Mouse (Mus musculus): ENCODE measurements around the gene Capn13. TPM values are rescaled to one million over a fixed set of nuclear protein-coding genes. Genes with fewer than 3 reads are reported as not detected.
"Not testable (repeated sequence)": the region's sequence is repeated elsewhere in the genome, so short reads cannot be mapped to it uniquely, and the experiment has no call there.

Capn13 gene
- polyA plus RNA-seq, 1 experiment from 2014 or later: not detected

- no peaks in the 10 kb centered on the region for H3K9me3 ChIP-seq (ENCODE audit: control insufficient read depth, low read length)
- no peaks in the 10 kb centered on the region for H3K36me3 ChIP-seq (ENCODE audit: control insufficient read depth, insufficient read depth, low read length)
- ATAC-seq (ENCODE audit: low FRiP score): no peak
- no peaks in the 10 kb centered on the region for H3K27me3 ChIP-seq (ENCODE audit: control insufficient read depth, insufficient read depth, low read length)
- H3K4me1 ChIP-seq (replicated peaks; ENCODE audit: control insufficient read depth, insufficient read depth, low read length): no peaks in the 10 kb centered on the region
- H3K4me2 ChIP-seq (replicated peaks; ENCODE audit: low read depth, low read length): no peak overlapping the region
- H3K4me3 ChIP-seq (ENCODE audit: low read depth, low read length): no peak overlapping the region
- no peak for DNase-seq (ENCODE audit: low spot score)
- 90% methylated on average over 7 of the region's 7 CpGs for WGBS
- H3K27ac ChIP-seq (ENCODE audit: low read depth, low read length): no peak overlapping the region
- no peak overlapping the region for H3K9ac ChIP-seq (ENCODE audit: low read depth, low read length)
Observed at GRCm38 (mm10) chr17:73273809-73274208, 126.9 kb downstream of the Capn13 start.

- no peak overlapping the region for H3K27ac ChIP-seq (ENCODE audit: low read depth, low read length)
- H3K27me3 ChIP-seq (ENCODE audit: control insufficient read depth, insufficient read depth, low read length): no peaks in the 10 kb centered on the region
- H3K9ac ChIP-seq (ENCODE audit: low read depth, low read length): no peak overlapping the region
- H3K4me1 ChIP-seq (replicated peaks; ENCODE audit: control insufficient read depth, insufficient read depth, low read length): no peaks in the 10 kb centered on the region
- WGBS: 90% methylated on average over 7 of the region's 7 CpGs
- no peak overlapping the region for H3K4me3 ChIP-seq (ENCODE audit: low read depth, low read length)
- no peaks in the 10 kb centered on the region for H3K9me3 ChIP-seq (ENCODE audit: control insufficient read depth, low read length)
- ATAC-seq (ENCODE audit: low FRiP score): no peak
- no peak overlapping the region for H3K4me2 ChIP-seq (replicated peaks; ENCODE audit: low read depth, low read length)
- no peak for DNase-seq (ENCODE audit: low spot score)
- H3K36me3 ChIP-seq (ENCODE audit: control insufficient read depth, insufficient read depth, low read length): no peaks in the 10 kb centered on the region
Observed at GRCm38 (mm10) chr17:73271797-73272600, 128.7 kb downstream of the Capn13 start.

GRCm38 (mm10) chr17:73270871-73271796, 129.5 kb downstream of the Capn13 start:
- no peaks in the 10 kb centered on the region for H3K4me1 ChIP-seq (replicated peaks; ENCODE audit: control insufficient read depth, insufficient read depth, low read length)
- H3K27me3 ChIP-seq (ENCODE audit: control insufficient read depth, insufficient read depth, low read length): no peaks in the 10 kb centered on the region
- H3K4me2 ChIP-seq (replicated peaks; ENCODE audit: low read depth, low read length): no peak overlapping the region
- WGBS: 85% methylated on average over 15 of the region's 15 CpGs
- DNase-seq (ENCODE audit: low spot score) (no peak), ATAC-seq (ENCODE audit: low FRiP score) (no peak)
- no peak overlapping the region for H3K4me3 ChIP-seq (ENCODE audit: low read depth, low read length)
- H3K36me3 ChIP-seq (ENCODE audit: control insufficient read depth, insufficient read depth, low read length): no peaks in the 10 kb centered on the region
- H3K9ac ChIP-seq (ENCODE audit: low read depth, low read length): no peak overlapping the region
- no peak overlapping the region for H3K27ac ChIP-seq (ENCODE audit: low read depth, low read length)
- no peaks in the 10 kb centered on the region for H3K9me3 ChIP-seq (ENCODE audit: control insufficient read depth, low read length)

GRCm38 (mm10) chr17:73263077-73263501, 137.6 kb downstream of the Capn13 start:
- Histone ChIP-seq H3K36me3 (ENCODE audit: control insufficient read depth, insufficient read depth, low read length) (no peaks in the 10 kb centered on the region), H3K4me3 (ENCODE audit: low read depth, low read length) (no peak overlapping the region), H3K4me1 (replicated peaks; ENCODE audit: control insufficient read depth, insufficient read depth, low read length) (no peaks in the 10 kb centered on the region), H3K4me2 (replicated peaks; ENCODE audit: low read depth, low read length) (no peak overlapping the region), H3K9ac (ENCODE audit: low read depth, low read length) (no peak overlapping the region), H3K27ac (ENCODE audit: low read depth, low read length) (no peak overlapping the region), H3K27me3 (ENCODE audit: control insufficient read depth, insufficient read depth, low read length) (no peaks in the 10 kb centered on the region), H3K9me3 (ENCODE audit: control insufficient read depth, low read length) (no peaks in the 10 kb centered on the region)
- no peak for ATAC-seq (ENCODE audit: low FRiP score)
- DNase-seq (ENCODE audit: low spot score): no peak
- 85% methylated on average over 8 of the region's 8 CpGs for WGBS

- 93% methylated on average over 2 of the region's 2 CpGs for WGBS
- H3K36me3 ChIP-seq (ENCODE audit: control insufficient read depth, insufficient read depth, low read length): no peaks in the 10 kb centered on the region
- no peak overlapping the region for H3K9ac ChIP-seq (ENCODE audit: low read depth, low read length)
- DNase-seq (ENCODE audit: low spot score) (no peak), ATAC-seq (ENCODE audit: low FRiP score) (no peak)
- H3K27ac ChIP-seq (ENCODE audit: low read depth, low read length): no peak overlapping the region
- H3K9me3 ChIP-seq (ENCODE audit: control insufficient read depth, low read length): no peaks in the 10 kb centered on the region
- no peak overlapping the region for H3K4me2 ChIP-seq (replicated peaks; ENCODE audit: low read depth, low read length)
- H3K4me1 ChIP-seq (replicated peaks; ENCODE audit: control insufficient read depth, insufficient read depth, low read length): no peaks in the 10 kb centered on the region
- no peaks in the 10 kb centered on the region for H3K27me3 ChIP-seq (ENCODE audit: control insufficient read depth, insufficient read depth, low read length)
- no peak overlapping the region for H3K4me3 ChIP-seq (ENCODE audit: low read depth, low read length)
Observed at GRCm38 (mm10) chr17:73262558-73262957, 138.1 kb downstream of the Capn13 start.

GRCm38 (mm10) chr17:73259258-73259657, 141.4 kb downstream of the Capn13 start:
- not testable (repeated sequence) for H3K9ac ChIP-seq (ENCODE audit: low read depth, low read length); H3K9me3 ChIP-seq (ENCODE audit: control insufficient read depth, low read length); H3K27ac ChIP-seq (ENCODE audit: low read depth, low read length); H3K27me3 ChIP-seq (ENCODE audit: control insufficient read depth, insufficient read depth, low read length); H3K4me3 ChIP-seq (ENCODE audit: low read depth, low read length); DNase-seq (ENCODE audit: low spot score); H3K36me3 ChIP-seq (ENCODE audit: control insufficient read depth, insufficient read depth, low read length); ATAC-seq (ENCODE audit: low FRiP score); H3K4me2 ChIP-seq (replicated peaks; ENCODE audit: low read depth, low read length); H3K4me1 ChIP-seq (replicated peaks; ENCODE audit: control insufficient read depth, insufficient read depth, low read length)
- 95% methylated on average over 5 of the region's 5 CpGs for WGBS

GRCm38 (mm10) chr17:73258620-73259019, 142.0 kb downstream of the Capn13 start:
- no peak overlapping the region for H3K4me2 ChIP-seq (replicated peaks; ENCODE audit: low read depth, low read length)
- WGBS: 57% methylated on average over 12 of the region's 12 CpGs
- H3K27me3 ChIP-seq (ENCODE audit: control insufficient read depth, insufficient read depth, low read length): no peaks in the 10 kb centered on the region
- no peaks in the 10 kb centered on the region for H3K4me1 ChIP-seq (replicated peaks; ENCODE audit: control insufficient read depth, insufficient read depth, low read length)
- H3K27ac ChIP-seq (ENCODE audit: low read depth, low read length): no peak overlapping the region
- no peak for ATAC-seq (ENCODE audit: low FRiP score)
- H3K9ac ChIP-seq (ENCODE audit: low read depth, low read length): no peak overlapping the region
- H3K4me3 ChIP-seq (ENCODE audit: low read depth, low read length): no peak overlapping the region
- no peaks in the 10 kb centered on the region for H3K36me3 ChIP-seq (ENCODE audit: control insufficient read depth, insufficient read depth, low read length)
- no peak for DNase-seq (ENCODE audit: low spot score)
- H3K9me3 ChIP-seq (ENCODE audit: control insufficient read depth, low read length): no peaks in the 10 kb centered on the region
